Mouse (Mus musculus) hindbrain, embryonic 15.5 days (tissue): ENCODE measurements around the gene Thumpd1. TPM values are rescaled to one million over a fixed set of nuclear protein-coding genes. Genes with fewer than 3 reads are reported as not detected.

Experiments
- ATAC-seq: fragments of 200-750 bp; cut with Nextera tagmentation; 2 replicates; pipeline ENCODE4 v1.8.0; 2017; ENCODE audit warnings: low read depth, moderate number of reproducible peaks, moderate TSS enrichment; ENCODE audit not compliant: low FRiP score
- H3K27ac ChIP-seq: fragments of 300-500 bp; sonication (generic); replicated peaks from 2 replicates; pipeline ENCODE4 v1.5.1; 2015; ENCODE audit warnings: mild to moderate bottlenecking, inconsistent platforms
- H3K27me3 ChIP-seq: fragments of 300-500 bp; sonication (generic); 2 replicates; pipeline ENCODE4 v1.6.1; 2015; ENCODE audit warnings: control low read depth, inconsistent platforms
- H3K36me3 ChIP-seq: fragments of 300-500 bp; sonication (generic); 2 replicates; pipeline ENCODE4 v1.6.1; 2015; ENCODE audit warnings: control low read depth, inconsistent platforms
- H3K4me1 ChIP-seq: fragments of 300-500 bp; sonication (generic); replicated peaks from 2 replicates; pipeline ENCODE4 v1.6.1; 2015; ENCODE audit warnings: control low read depth, inconsistent platforms
- H3K4me2 ChIP-seq: fragments of 300-500 bp; sonication (generic); 2 replicates; pipeline ENCODE4 v1.6.1; 2015; ENCODE audit warnings: moderate library complexity, mild to moderate bottlenecking, inconsistent platforms
- H3K4me3 ChIP-seq: fragments of 300-500 bp; sonication (generic); 2 replicates; pipeline ENCODE4 v1.5.1; 2015; ENCODE audit warnings: mild to moderate bottlenecking, inconsistent platforms
- H3K9ac ChIP-seq: fragments of 300-500 bp; sonication (generic); 2 replicates; pipeline ENCODE4 v1.6.1; 2015; ENCODE audit warnings: inconsistent platforms
- H3K9me3 ChIP-seq: fragments of 300-500 bp; sonication (generic); 2 replicates; pipeline ENCODE4 v1.6.1; 2016; ENCODE audit warnings: control low read depth, inconsistent platforms
- WGBS: fragments of 180-500 bp; shearing (Covaris S2); methylation state at CpG from one replicate; pipeline ENCODE4 v1.1.7; 2015; 5-methylcytosine and 5-hydroxymethylcytosine counted together
- polyA plus RNA-seq: library from polyadenylated mRNA; unstranded; fragments of >200 nt; fragmentation: Nextera tagmentation; extraction: Ambion mirVana; gene quantifications from 2 replicates; pipeline ENCODE4 v1.2.1, GENCODE M21; 2015

Thumpd1 gene
- polyA plus RNA-seq, 1 experiment from 2014 or later, result 76.4 TPM

- no peaks in the 10 kb centered on the region for H3K27me3 ChIP-seq
- no peak for ATAC-seq
- no peaks in the 10 kb centered on the region for H3K4me1 ChIP-seq
- no peaks in the 10 kb centered on the region for H3K36me3 ChIP-seq
- H3K27ac ChIP-seq, result no peak overlapping the region
- no peak overlapping the region for H3K4me3 ChIP-seq
- H3K4me2 ChIP-seq, result no peak overlapping the region
- H3K9ac ChIP-seq, result no peak overlapping the region
- no peaks in the 10 kb centered on the region for H3K9me3 ChIP-seq
- WGBS, result 90% methylated on average over 3 of the region's 3 CpGs
Observed at GRCm38 (mm10) chr7:119667893-119668292, 52.7 kb downstream of the Thumpd1 start.

Other genes starting within 250 kb of the Thumpd1 start
- gene Umod, start 241.5 kb downstream of the Thumpd1 start, polyA plus RNA-seq, result not detected in 2 replicates
- gene Acsm5, start 201.3 kb downstream of the Thumpd1 start, polyA plus RNA-seq, result not detected in 2 replicates
- gene Pdilt, start 197.3 kb downstream of the Thumpd1 start, polyA plus RNA-seq, result 0.22 and 0.38 TPM in 2 replicates
- 0.13 TPM in 1 of 2 replicates, not detected in the other for gene Acsm2, start 166.5 kb downstream of the Thumpd1 start, polyA plus RNA-seq
- gene Acsm1, start 113.8 kb downstream of the Thumpd1 start, polyA plus RNA-seq, result not detected in 2 replicates
- gene Acsm4, start 30.8 kb downstream of the Thumpd1 start, polyA plus RNA-seq, result not detected in 2 replicates
- 0.09 TPM in 1 of 2 replicates, not detected in the other for gene Acsm3, start 40.1 kb upstream of the Thumpd1 start, polyA plus RNA-seq
- 9.5 and 11.9 TPM in 2 replicates for gene Rexo5, start 73.2 kb upstream of the Thumpd1 start, polyA plus RNA-seq
- gene Eri2, start 73.3 kb upstream of the Thumpd1 start, polyA plus RNA-seq, result 15.4 and 16.5 TPM in 2 replicates
- gene Lyrm1, start 175.1 kb upstream of the Thumpd1 start, polyA plus RNA-seq, result 18.9 and 22.7 TPM in 2 replicates
- 17.2 and 19.5 TPM in 2 replicates for gene Dcun1d3, start 175.5 kb upstream of the Thumpd1 start, polyA plus RNA-seq